Mouse (Mus musculus): Measurements from ENCODE around the gene Surf4. TPM values are rescaled to one million over a fixed set of nuclear protein-coding genes. Genes with fewer than 3 reads are reported as not detected.
A peak's percentile ranks its signal among the peaks of the same experiment; 100 is the strongest.

Surf4 gene
- polyA plus RNA-seq, 1 experiment from 2014 or later, result 183 TPM

- no peak overlapping the region for H3K4me2 ChIP-seq (replicated peaks; ENCODE audit: low read depth)
- no peaks in the 10 kb centered on the region for H3K9me3 ChIP-seq (ENCODE audit: control insufficient read depth, low read length)
- WGBS, result 37% methylated on average over 5 of the region's 5 CpGs
- no peak overlapping the region for H3K4me3 ChIP-seq (ENCODE audit: low read depth, low read length)
- peak; percentile 72 for DNase-seq (ENCODE audit: low spot score)
- no peaks in the 10 kb centered on the region for H3K4me1 ChIP-seq (replicated peaks; ENCODE audit: control insufficient read depth, insufficient read depth)
- no peak for TF ChIP-seq EP300 (optimal IDR thresholded peaks at IDR 0.05)
- peak; percentile 62 for TF ChIP-seq CTCF (IDR thresholded peaks at IDR 0.05; ENCODE audit: low read depth)
- ATAC-seq (ENCODE audit: low FRiP score, low TSS enrichment), result peak; percentile 88
- H3K9ac ChIP-seq (ENCODE audit: low read length), result no peak overlapping the region
- H3K27ac ChIP-seq (replicated peaks), result no peak overlapping the region
- H3K27me3 ChIP-seq (ENCODE audit: control insufficient read depth, insufficient read depth, low read length), result no peaks in the 10 kb centered on the region
- H3K36me3 ChIP-seq (ENCODE audit: control insufficient read depth, insufficient read depth, low read length), result no peaks in the 10 kb centered on the region
These were observed 7.8 kb upstream of the Surf4 start for GRCm38 (mm10) chr2:26941539-26941938.

- ATAC-seq (ENCODE audit: low FRiP score, low TSS enrichment) (no peak), DNase-seq (ENCODE audit: low spot score) (no peak)
- no peak overlapping the region for H3K4me2 ChIP-seq (replicated peaks; ENCODE audit: low read depth)
- 52% methylated on average over 1 of the region's 1 CpGs for WGBS
- H3K4me3 ChIP-seq (ENCODE audit: low read depth, low read length), result no peak overlapping the region
- no peaks in the 10 kb centered on the region for H3K9me3 ChIP-seq (ENCODE audit: control insufficient read depth, low read length)
- H3K27ac ChIP-seq (replicated peaks), result no peak overlapping the region
- no peaks in the 10 kb centered on the region for H3K27me3 ChIP-seq (ENCODE audit: control insufficient read depth, insufficient read depth, low read length)
- TF ChIP-seq CTCF (IDR thresholded peaks at IDR 0.05; ENCODE audit: low read depth) (no peak), EP300 (optimal IDR thresholded peaks at IDR 0.05) (no peak)
- no peak overlapping the region for H3K9ac ChIP-seq (ENCODE audit: low read length)
- H3K36me3 ChIP-seq (ENCODE audit: control insufficient read depth, insufficient read depth, low read length), result 0 out of 2 replicates have a peak, but pooled peaks cover 2% of the 10 kb centered on the region
- H3K4me1 ChIP-seq (replicated peaks; ENCODE audit: control insufficient read depth, insufficient read depth), result peaks cover 8% of the 10 kb centered on the region; the same call in 1 of the 2 replicates
These were observed 2.7 kb upstream of the Surf4 start for GRCm38 (mm10) chr2:26936425-26936824.

- Histone ChIP-seq H3K4me1 (replicated peaks; ENCODE audit: control insufficient read depth, insufficient read depth) (peaks cover 9% of the 10 kb centered on the region; the same call in 1 of the 2 replicates), H3K4me3 (ENCODE audit: low read depth, low read length) (no peak overlapping the region), H3K27me3 (ENCODE audit: control insufficient read depth, insufficient read depth, low read length) (no peaks in the 10 kb centered on the region), H3K4me2 (replicated peaks; ENCODE audit: low read depth) (no peak overlapping the region), H3K27ac (replicated peaks) (no peak overlapping the region), H3K9me3 (ENCODE audit: control insufficient read depth, low read length) (no peaks in the 10 kb centered on the region), H3K9ac (ENCODE audit: low read length) (no peak overlapping the region), H3K36me3 (ENCODE audit: control insufficient read depth, insufficient read depth, low read length) (0 out of 2 replicates have a peak, but pooled peaks cover 2% of the 10 kb centered on the region)
- no peak for TF ChIP-seq CTCF (IDR thresholded peaks at IDR 0.05; ENCODE audit: low read depth)
- TF ChIP-seq EP300 (optimal IDR thresholded peaks at IDR 0.05), result no peak
- no peak for DNase-seq (ENCODE audit: low spot score)
- WGBS, result 98% methylated on average over 2 of the region's 2 CpGs
- no peak for ATAC-seq (ENCODE audit: low FRiP score, low TSS enrichment)
These were observed 1.6 kb upstream of the Surf4 start for GRCm38 (mm10) chr2:26935286-26935685.

GRCm38 (mm10) chr2:26932473-26933303 is 1.0 kb downstream of the Surf4 start:
- Histone ChIP-seq H3K9ac (ENCODE audit: low read length) (peak overlapping the region; percentile 100), H3K27me3 (ENCODE audit: control insufficient read depth, insufficient read depth, low read length) (no peaks in the 10 kb centered on the region), H3K27ac (replicated peaks) (peak overlapping the region; percentile 97), H3K4me1 (replicated peaks; ENCODE audit: control insufficient read depth, insufficient read depth) (peaks cover 9% of the 10 kb centered on the region; the same call in 1 of the 2 replicates), H3K4me3 (ENCODE audit: low read depth, low read length) (peak overlapping the region; percentile 93), H3K36me3 (ENCODE audit: control insufficient read depth, insufficient read depth, low read length) (0 out of 2 replicates have a peak, but pooled peaks cover 2% of the 10 kb centered on the region), H3K9me3 (ENCODE audit: control insufficient read depth, low read length) (no peaks in the 10 kb centered on the region), H3K4me2 (replicated peaks; ENCODE audit: low read depth) (peak overlapping the region; percentile 74)
- no peak for TF ChIP-seq EP300 (optimal IDR thresholded peaks at IDR 0.05)
- no peak for TF ChIP-seq CTCF (IDR thresholded peaks at IDR 0.05; ENCODE audit: low read depth)
- no peak for ATAC-seq (ENCODE audit: low FRiP score, low TSS enrichment)
- under 1% methylated on average over 32 of the region's 49 CpGs for WGBS
- peak; percentile 52 for DNase-seq (ENCODE audit: low spot score)

GRCm38 (mm10) chr2:26930390-26930789 is 3.3 kb downstream of the Surf4 start:
- H3K27me3 ChIP-seq (ENCODE audit: control insufficient read depth, insufficient read depth, low read length), result no peaks in the 10 kb centered on the region
- TF ChIP-seq CTCF (IDR thresholded peaks at IDR 0.05; ENCODE audit: low read depth) (peak; percentile 86), EP300 (optimal IDR thresholded peaks at IDR 0.05) (no peak)
- 0 out of 2 replicates have a peak overlapping the region, but pooled peaks have one; percentile 13 for H3K9ac ChIP-seq (ENCODE audit: low read length)
- peaks cover 9% of the 10 kb centered on the region; the same call in 1 of the 2 replicates for H3K4me1 ChIP-seq (replicated peaks; ENCODE audit: control insufficient read depth, insufficient read depth)
- peaks cover 13% of the 10 kb centered on the region for H3K36me3 ChIP-seq (ENCODE audit: control insufficient read depth, insufficient read depth, low read length)
- DNase-seq (ENCODE audit: low spot score) (peak; percentile 69), ATAC-seq (ENCODE audit: low FRiP score, low TSS enrichment) (no peak)
- no peak overlapping the region for H3K27ac ChIP-seq (replicated peaks)
- no peaks in the 10 kb centered on the region for H3K9me3 ChIP-seq (ENCODE audit: control insufficient read depth, low read length)
- H3K4me3 ChIP-seq (ENCODE audit: low read depth, low read length), result no peak overlapping the region
- no peak overlapping the region for H3K4me2 ChIP-seq (replicated peaks; ENCODE audit: low read depth)
- WGBS, result 30% methylated on average over 1 of the region's 1 CpGs
